Mouse (Mus musculus) MEL (cell line): ENCODE data around the gene Scn3b. TPM values are rescaled to one million over a fixed set of nuclear protein-coding genes. Genes with fewer than 3 reads are reported as not detected.

Source experiments
- DNase-seq: peaks from one replicate; pipeline ENCODE4 v3.0.0; 2011; ENCODE audit warnings: low read depth, low spot score
- H3K27ac ChIP-seq: 2 replicates; pipeline ENCODE4 v1.5.1; 2012; ENCODE audit warnings: low read depth, mild to moderate bottlenecking, control low read depth, low read length, moderate library complexity; ENCODE audit not compliant: control insufficient read depth
- H3K27me3 ChIP-seq, 2 experiments: fragments of 150-350 bp in 1 of 2; sonication (generic) in 1 of 2; 2 replicates each; pipeline ENCODE4 v1.6.1; 2012; ENCODE audit warnings: low read length in 2 of 2, mild to moderate bottlenecking in 2 of 2, improper control_type of control experiment in 1 of 2, moderate library complexity in 1 of 2; ENCODE audit not compliant: insufficient read depth in 2 of 2, control insufficient read depth in 1 of 2
- H3K36me3 ChIP-seq, 2 experiments: 2 replicates each; pipeline ENCODE4 v1.6.1; 2012 to 2014; ENCODE audit warnings: low read length in 2 of 2, improper control_type of control experiment in 1 of 2, inconsistent platforms in 1 of 2, mild to moderate bottlenecking in 1 of 2; ENCODE audit not compliant: insufficient read depth in 2 of 2, control insufficient read depth in 1 of 2
- H3K4me1 ChIP-seq, 2 experiments: fragments of 150-350 bp in 1 of 2; sonication (generic) in 1 of 2; 2 replicates each; pipeline ENCODE4 v1.6.1; 2012; ENCODE audit warnings: low read length in 2 of 2, improper control_type of control experiment in 1 of 2, mild to moderate bottlenecking in 1 of 2; ENCODE audit not compliant: insufficient read depth in 2 of 2, control insufficient read depth in 1 of 2
- H3K4me3 ChIP-seq, 2 experiments: fragments of 150-350 bp in 1 of 2; sonication (generic) in 1 of 2; 2 replicates each; pipeline ENCODE4 v1.5.1; 2012; ENCODE audit warnings: low read depth in 2 of 2, low read length in 2 of 2, mild to moderate bottlenecking in 2 of 2, moderate library complexity in 2 of 2, control low read depth in 1 of 2, improper control_type of control experiment in 1 of 2; ENCODE audit not compliant: control insufficient read depth in 1 of 2, insufficient read depth in 1 of 2
- H3K79me2 ChIP-seq: 2 replicates; pipeline ENCODE4 v1.6.1; 2012; ENCODE audit warnings: mild to moderate bottlenecking, low read length, moderate library complexity; ENCODE audit not compliant: control insufficient read depth, poor library complexity, insufficient read depth
- H3K9ac ChIP-seq: 2 replicates; pipeline ENCODE4 v1.6.1; 2012; ENCODE audit warnings: low read depth, mild to moderate bottlenecking, control low read depth, low read length, moderate library complexity; ENCODE audit not compliant: control insufficient read depth, poor library complexity, severe bottlenecking
- H3K9me3 ChIP-seq: fragments of 150-350 bp; sonication (generic); replicated peaks from 2 replicates; pipeline ENCODE4 v1.6.1; 2012; ENCODE audit warnings: mild to moderate bottlenecking, low read length, improper control_type of control experiment, moderate library complexity; ENCODE audit not compliant: insufficient read depth
- BHLHE40 ChIP-seq: IDR thresholded peaks from 2 replicates; pipeline ENCODE4 v1.6.1; 2012; ENCODE audit warnings: low read depth, mild to moderate bottlenecking, inconsistent platforms, low read length, improper control_type of control experiment, borderline replicate concordance
- CHD2 ChIP-seq: IDR thresholded peaks from 2 replicates; pipeline ENCODE4 v1.6.1; 2011; ENCODE audit warnings: low read length, improper control_type of control experiment
- ELF1 ChIP-seq: IDR thresholded peaks from 2 replicates; pipeline ENCODE4 v1.6.1; 2014; ENCODE audit warnings: low read depth, mild to moderate bottlenecking, inconsistent platforms, low read length, improper control_type of control experiment, moderate library complexity
- JUND ChIP-seq: IDR thresholded peaks from 2 replicates; pipeline ENCODE4 v1.6.1; 2011; ENCODE audit warnings: low read depth, mild to moderate bottlenecking, improper control_type of control experiment, low read length
- KAT2A ChIP-seq: conservative IDR thresholded peaks from 2 replicates; pipeline ENCODE4 v1.6.1; 2012; ENCODE audit warnings: low read depth, low read length, improper control_type of control experiment, inconsistent platforms
- MXI1 ChIP-seq: IDR thresholded peaks from 2 replicates; pipeline ENCODE4 v1.6.1; 2011; ENCODE audit warnings: mild to moderate bottlenecking, low read depth, low read length, improper control_type of control experiment
- MYB ChIP-seq: IDR thresholded peaks from 2 replicates; pipeline ENCODE4 v1.6.1; 2011; ENCODE audit warnings: mild to moderate bottlenecking, low read depth, low read length, improper control_type of control experiment
- RAD21 ChIP-seq: IDR thresholded peaks from 2 replicates; pipeline ENCODE4 v1.6.1; 2011; ENCODE audit warnings: mild to moderate bottlenecking, low read depth, low read length, improper control_type of control experiment
- TAL1 ChIP-seq: IDR thresholded peaks from 2 replicates; pipeline ENCODE4 v1.6.1; 2012; ENCODE audit warnings: mild to moderate bottlenecking, inconsistent platforms, low read length, moderate library complexity, mixed read lengths
- TBP ChIP-seq: IDR thresholded peaks from 2 replicates; pipeline ENCODE4 v1.8.0; 2011; ENCODE audit warnings: low read depth, low read length, improper control_type of control experiment
- USF1 ChIP-seq: IDR thresholded peaks from 2 replicates; pipeline ENCODE4 v1.6.1; 2014; ENCODE audit warnings: low read depth, mild to moderate bottlenecking, inconsistent platforms, low read length, improper control_type of control experiment, moderate library complexity
- ZNF384 ChIP-seq: IDR thresholded peaks from 2 replicates; pipeline ENCODE4 v1.6.1; 2012; ENCODE audit warnings: low read depth, mild to moderate bottlenecking, inconsistent platforms, low read length, improper control_type of control experiment
- polyA plus RNA-seq, 2 experiments: library from polyadenylated mRNA; stranded (reverse) in 1 of 2; unstranded in 1 of 2; fragments of >175 nt in 1 of 2; fragments of >200 nt in 1 of 2; gene quantifications; 2 replicates each; pipeline versions ENCODE4 v1.2.1 to v1.2.4; 2012; ENCODE audit warnings: low replicate concordance in 2 of 2, low read depth in 1 of 2; ENCODE audit not compliant: insufficient read length in 2 of 2, insufficient read depth in 1 of 2, missing spikeins in 1 of 2
- total RNA-seq: library from RNA; depleted of rRNA; stranded (reverse); fragments of 300-350 nt; gene quantifications from 2 replicates; pipeline ENCODE4 v1.2.3, GENCODE M21; 2012

The Scn3b gene
- total and polyA plus RNA-seq, 3 experiments, result not detected

GRCm38 (mm10) chr9:40245974-40246665, 22.9 kb upstream of the Scn3b start:
- H3K27me3 ChIP-seq, result no peaks in the 10 kb centered on the region
- H3K27ac ChIP-seq, result no peak overlapping the region
- TF ChIP-seq CHD2, result no peak
- TF ChIP-seq ZNF384, result no peak
- no peak for TF ChIP-seq MYB
- TF ChIP-seq JUND, result no peak
- no peak for TF ChIP-seq TAL1
- no peaks in the 10 kb centered on the region for H3K4me1 ChIP-seq
- H3K9ac ChIP-seq, result no peak overlapping the region
- no peaks in the 10 kb centered on the region for H3K36me3 ChIP-seq
- H3K9me3 ChIP-seq, result no peaks in the 10 kb centered on the region
- DNase-seq, result no peak
- no peaks in the 10 kb centered on the region for H3K79me2 ChIP-seq
- H3K4me3 ChIP-seq, result no peak overlapping the region

GRCm38 (mm10) chr9:40246702-40247101, 22.3 kb upstream of the Scn3b start:
- H3K4me1 ChIP-seq, result no peaks in the 10 kb centered on the region
- no peaks in the 10 kb centered on the region for H3K79me2 ChIP-seq
- H3K4me3 ChIP-seq, result no peak overlapping the region
- no peak for DNase-seq
- no peaks in the 10 kb centered on the region for H3K9me3 ChIP-seq
- H3K9ac ChIP-seq, result no peak overlapping the region
- H3K27ac ChIP-seq, result no peak overlapping the region
- no peaks in the 10 kb centered on the region for H3K27me3 ChIP-seq
- no peaks in the 10 kb centered on the region for H3K36me3 ChIP-seq
- TF ChIP-seq ELF1 (no peak), TBP (no peak), BHLHE40 (no peak), KAT2A (no peak), ZNF384 (no peak)

GRCm38 (mm10) chr9:40249106-40249505, 19.9 kb upstream of the Scn3b start:
- Histone ChIP-seq H3K79me2 (no peaks in the 10 kb centered on the region), H3K4me3 (no peak overlapping the region), H3K27me3 (no peaks in the 10 kb centered on the region), H3K9ac (no peak overlapping the region), H3K36me3 (no peaks in the 10 kb centered on the region), H3K9me3 (no peaks in the 10 kb centered on the region), H3K27ac (no peak overlapping the region), H3K4me1 (no peaks in the 10 kb centered on the region)
- DNase-seq, result no peak
- TF ChIP-seq USF1 (no peak), RAD21 (no peak), MXI1 (no peak)
